Mouse (Mus musculus): ENCODE measurements at regions not wholly inside any gene's neighbourhood (a gene's known extent, or its start where the extent isn't known, plus 50 kb on each side); places are given as distances from the start of the nearest gene placed in this dataset.

DNA sequence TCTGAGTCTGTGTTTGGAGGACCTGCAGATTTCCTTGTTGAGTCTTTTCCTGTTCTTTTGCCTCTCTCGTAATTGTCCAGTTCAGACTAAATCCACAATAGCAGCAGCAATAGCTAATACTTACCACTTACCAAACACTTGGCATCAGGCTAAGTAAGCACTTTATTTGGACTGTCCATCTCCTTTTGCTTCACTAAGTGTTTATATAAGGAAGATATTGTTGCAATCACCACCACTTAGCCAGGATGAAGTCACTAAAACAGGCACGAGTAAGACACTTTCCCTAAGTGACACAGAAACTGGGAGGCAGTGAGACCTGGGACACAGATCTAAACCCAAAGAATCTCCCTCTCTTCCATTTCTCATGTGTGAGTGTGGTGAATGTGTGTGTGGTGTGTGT lies 52.9 kb upstream of the Max start:
- TF ChIP-seq TAL1 (IDR thresholded peaks at IDR 0.05; ENCODE audit: low read length) (no peak), GATA1 (IDR thresholded peaks at IDR 0.05; ENCODE audit: low read length) (no peak)

Measured in erythroblast, embryonic 14.5 days (primary cell).